Mouse (Mus musculus) cerebellum, postnatal 10 days (tissue): ENCODE results near the gene Ear6.

ENCODE experiments used
- DNase-seq, 2 experiments: peaks; one replicate each; pipeline ENCODE4 v3.0.0; 2021; ENCODE audit warnings: mixed read lengths in 2 of 2

Gene Ear6

GRCm38 (mm10) chr14:51895071-51895470 lies 41.6 kb downstream of the Ear6 start:
- DNase-seq = no peak

DNA sequence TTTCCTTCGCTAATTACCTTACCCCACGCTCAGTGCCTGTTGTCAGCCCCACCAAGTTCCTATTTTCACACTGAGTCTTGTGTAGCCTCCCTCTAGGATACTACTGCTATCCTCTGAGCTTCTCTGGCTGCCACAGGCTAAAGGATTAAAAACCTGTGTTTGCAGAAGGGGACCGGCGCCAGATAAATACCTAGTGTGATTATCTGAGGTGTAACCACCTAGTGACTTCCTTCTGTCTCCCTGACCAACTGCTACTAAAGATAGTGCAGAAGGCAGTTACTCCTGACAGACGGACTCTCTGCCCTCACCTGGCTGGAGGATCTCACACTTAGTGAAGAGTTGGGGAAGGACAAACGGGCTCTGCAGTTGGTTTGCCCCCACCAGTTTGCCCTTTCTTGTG lies 42.5 kb downstream of the Ear6 start:
- peak; percentile 42 to 43 for DNase-seq

GRCm38 (mm10) chr14:51896539-51897170 lies 43.2 kb downstream of the Ear6 start:
- no peak for DNase-seq

DNA sequence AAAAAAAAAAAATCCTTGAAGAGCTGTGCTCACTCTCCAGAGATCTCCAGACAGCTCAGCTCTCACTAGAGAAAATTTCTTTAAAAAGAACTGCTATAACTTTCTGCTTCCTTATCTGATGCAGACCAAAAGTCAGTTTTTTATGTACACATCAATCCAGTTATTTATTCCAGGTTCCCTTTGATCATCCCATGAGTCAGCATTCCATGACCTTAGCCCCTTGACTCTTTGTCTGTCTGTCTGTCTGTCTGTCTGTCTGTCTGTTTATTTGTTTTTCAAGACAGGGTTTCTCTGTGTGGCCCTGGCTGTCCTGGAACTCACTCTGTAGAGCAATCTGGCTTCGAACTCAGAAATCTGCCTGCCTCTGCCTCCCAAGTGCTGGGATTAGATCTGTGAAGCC lies 45.9 kb downstream of the Ear6 start:
- DNase-seq = no peak

DNA sequence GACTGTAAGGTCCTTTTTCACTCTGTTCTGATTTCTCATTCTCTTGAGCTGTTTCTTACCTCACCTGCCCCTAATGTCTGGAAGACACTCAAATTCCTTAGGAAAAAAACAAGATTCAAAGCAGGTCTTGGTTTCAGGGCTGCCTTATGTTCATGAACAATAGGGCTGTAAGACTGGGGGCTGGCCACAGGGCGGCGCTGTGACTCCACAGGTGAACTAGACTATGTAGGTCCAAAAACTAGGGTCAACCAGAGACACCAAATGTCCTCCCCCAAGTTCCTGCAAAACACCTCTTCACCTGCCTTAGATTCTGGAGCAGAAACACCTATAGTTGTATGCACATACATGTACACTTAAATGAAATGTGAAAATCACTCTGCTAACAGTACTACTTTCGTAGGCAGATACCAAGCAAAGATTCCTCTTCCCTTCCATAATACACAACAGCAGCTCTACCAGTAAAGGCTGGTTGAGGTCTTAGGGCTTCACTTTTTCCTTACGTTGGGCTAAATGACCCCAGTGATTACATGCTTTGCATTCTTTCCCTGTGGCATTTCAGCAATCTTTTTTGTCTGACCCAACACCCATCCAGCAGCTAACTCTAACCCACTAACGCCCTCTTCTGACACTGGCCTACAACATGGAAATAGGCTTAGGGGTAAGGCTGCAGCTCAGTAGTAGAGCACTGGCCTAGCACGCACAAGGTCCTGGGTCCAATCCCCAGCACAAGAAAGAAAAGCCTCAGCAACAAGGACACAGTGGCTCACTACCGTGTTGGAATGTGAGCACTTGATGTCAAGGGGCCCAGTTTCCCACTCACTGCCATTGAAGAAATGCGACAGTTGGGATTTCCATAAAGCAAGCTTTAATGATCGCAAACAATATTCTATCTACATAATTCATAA lies 49.6 kb downstream of the Ear6 start:
- peak; percentile 93 to 95 for DNase-seq

- DNase-seq = no peak
Measured at GRCm38 (mm10) chr14:51903782-51904181, 50.3 kb downstream of the Ear6 start.
